Mouse (Mus musculus): ENCODE measurements around the gene Gm20388. TPM values are rescaled to one million over a fixed set of nuclear protein-coding genes. Genes with fewer than 3 reads are reported as not detected.

Gene Gm20388
- polyA plus RNA-seq, 1 experiment from 2014 or later, result not detected

- 89% methylated on average over 5 of the region's 5 CpGs for WGBS
- H3K9ac ChIP-seq, result no peak overlapping the region
- H3K4me2 ChIP-seq, result no peak overlapping the region
- no peaks in the 10 kb centered on the region for H3K27me3 ChIP-seq
- peaks cover 34% of the 10 kb centered on the region for H3K4me1 ChIP-seq (replicated peaks)
- peaks cover 5% of the 10 kb centered on the region for H3K36me3 ChIP-seq
- no peak overlapping the region for H3K27ac ChIP-seq
- no peak for ATAC-seq (replicated peaks; ENCODE audit: insufficient number of reproducible peaks, insufficient read depth, low FRiP score, low read depth)
- no peaks in the 10 kb centered on the region for H3K9me3 ChIP-seq (replicated peaks)
- H3K4me3 ChIP-seq, result no peak overlapping the region
Measured at GRCm38 (mm10) chr8:122903002-122903401, 2992.4 kb downstream of the Gm20388 start.

- Histone ChIP-seq H3K36me3 (peaks cover 12% of the 10 kb centered on the region), H3K27me3 (no peaks in the 10 kb centered on the region), H3K9ac (no peak overlapping the region), H3K4me3 (no peak overlapping the region), H3K4me1 (replicated peaks) (peaks cover 24% of the 10 kb centered on the region), H3K4me2 (no peak overlapping the region), H3K27ac (no peak overlapping the region), H3K9me3 (replicated peaks) (no peaks in the 10 kb centered on the region)
- 96% methylated on average over 11 of the region's 11 CpGs for WGBS
- no peak for ATAC-seq (replicated peaks; ENCODE audit: insufficient number of reproducible peaks, insufficient read depth, low FRiP score, low read depth)
Measured at GRCm38 (mm10) chr8:122904496-122904895, 2993.9 kb downstream of the Gm20388 start.

- H3K4me3 ChIP-seq, result no peak overlapping the region
- H3K36me3 ChIP-seq, result peaks cover 12% of the 10 kb centered on the region
- WGBS, result 91% methylated on average over 4 of the region's 4 CpGs
Measured at GRCm38 (mm10) chr8:122905346-122905745, 2994.7 kb downstream of the Gm20388 start.

GRCm38 (mm10) chr8:122906463-122907021 is 2995.9 kb downstream of the Gm20388 start:
- Histone ChIP-seq H3K9ac (no peak overlapping the region), H3K4me1 (replicated peaks) (peaks cover 23% of the 10 kb centered on the region), H3K9me3 (replicated peaks) (no peaks in the 10 kb centered on the region), H3K27ac (peak overlapping the region; percentile 60), H3K4me3 (peak overlapping the region; percentile 29), H3K4me2 (peak overlapping the region; percentile 56), H3K27me3 (no peaks in the 10 kb centered on the region), H3K36me3 (peaks cover 12% of the 10 kb centered on the region)
- WGBS, result 15% methylated on average over 6 of the region's 6 CpGs
- ATAC-seq (replicated peaks; ENCODE audit: insufficient number of reproducible peaks, insufficient read depth, low FRiP score, low read depth), result peak; percentile 86

More at GRCm38 (mm10) chr8:122905346-122905745, 2994.7 kb downstream of the Gm20388 start:
- Histone ChIP-seq H3K4me1 (replicated peaks) (peaks cover 23% of the 10 kb centered on the region), H3K27me3 (no peaks in the 10 kb centered on the region), H3K9ac (no peak overlapping the region), H3K9me3 (replicated peaks) (no peaks in the 10 kb centered on the region), H3K27ac (no peak overlapping the region), H3K4me2 (no peak overlapping the region)
- ATAC-seq (replicated peaks; ENCODE audit: insufficient number of reproducible peaks, insufficient read depth, low FRiP score, low read depth), result no peak

GRCm38 (mm10) chr8:122912150-122912549 is 3001.5 kb downstream of the Gm20388 start:
- 76% methylated on average over 3 of the region's 3 CpGs for WGBS
- peaks cover 26% of the 10 kb centered on the region for H3K4me1 ChIP-seq (replicated peaks)
- H3K4me3 ChIP-seq, result no peak overlapping the region
- H3K27me3 ChIP-seq, result no peaks in the 10 kb centered on the region
- ATAC-seq (replicated peaks; ENCODE audit: insufficient number of reproducible peaks, insufficient read depth, low FRiP score, low read depth), result no peak
- no peak overlapping the region for H3K4me2 ChIP-seq
- H3K36me3 ChIP-seq, result peaks cover 16% of the 10 kb centered on the region
- no peak overlapping the region for H3K9ac ChIP-seq
- H3K9me3 ChIP-seq (replicated peaks), result no peaks in the 10 kb centered on the region
- H3K27ac ChIP-seq, result no peak overlapping the region

- Histone ChIP-seq H3K4me1 (replicated peaks) (peaks cover 33% of the 10 kb centered on the region), H3K4me2 (no peak overlapping the region), H3K27me3 (no peaks in the 10 kb centered on the region), H3K9me3 (replicated peaks) (no peaks in the 10 kb centered on the region), H3K4me3 (no peak overlapping the region), H3K36me3 (peaks cover 12% of the 10 kb centered on the region), H3K27ac (no peak overlapping the region), H3K9ac (no peak overlapping the region)
- 89% methylated on average over 4 of the region's 4 CpGs for WGBS
- no peak for ATAC-seq (replicated peaks; ENCODE audit: insufficient number of reproducible peaks, insufficient read depth, low FRiP score, low read depth)
Measured at GRCm38 (mm10) chr8:122912871-122913270, 3002.2 kb downstream of the Gm20388 start.

- 0 out of 2 replicates have a peak, but pooled peaks cover 4% of the 10 kb centered on the region for H3K36me3 ChIP-seq
- H3K9me3 ChIP-seq (replicated peaks), result no peaks in the 10 kb centered on the region
- H3K4me2 ChIP-seq, result 0 out of 2 replicates have a peak overlapping the region, but pooled peaks have one; percentile 2
- H3K4me1 ChIP-seq (replicated peaks), result peaks cover 71% of the 10 kb centered on the region
- H3K9ac ChIP-seq, result no peak overlapping the region
- 28% methylated on average over 3 of the region's 3 CpGs for WGBS
- peak overlapping the region; percentile 91 for H3K27ac ChIP-seq
- H3K27me3 ChIP-seq, result no peaks in the 10 kb centered on the region
- ATAC-seq (replicated peaks; ENCODE audit: insufficient number of reproducible peaks, insufficient read depth, low FRiP score, low read depth), result no peak
- no peak overlapping the region for H3K4me3 ChIP-seq
Measured at GRCm38 (mm10) chr8:122916766-122917165, 3006.1 kb downstream of the Gm20388 start.

- WGBS, result 19% methylated on average over 11 of the region's 11 CpGs
- Histone ChIP-seq H3K4me2 (peak overlapping the region; percentile 47), H3K4me3 (peak overlapping the region; percentile 12; the same call in 1 of the 2 replicates), H3K27me3 (no peaks in the 10 kb centered on the region), H3K9ac (no peak overlapping the region), H3K36me3 (0 out of 2 replicates have a peak, but pooled peaks cover 4% of the 10 kb centered on the region), H3K4me1 (replicated peaks) (peaks cover 81% of the 10 kb centered on the region), H3K9me3 (replicated peaks) (no peaks in the 10 kb centered on the region), H3K27ac (peak overlapping the region; percentile 91)
- peak; percentile 83 for ATAC-seq (replicated peaks; ENCODE audit: insufficient number of reproducible peaks, insufficient read depth, low FRiP score, low read depth)
Measured at GRCm38 (mm10) chr8:122917531-122918392, 3007.1 kb downstream of the Gm20388 start.

GRCm38 (mm10) chr8:122918438-122919107 is 3007.9 kb downstream of the Gm20388 start:
- H3K9me3 ChIP-seq (replicated peaks), result no peaks in the 10 kb centered on the region
- peak overlapping the region; percentile 47 for H3K4me2 ChIP-seq
- no peak overlapping the region for H3K4me3 ChIP-seq
- WGBS, result 58% methylated on average over 7 of the region's 7 CpGs
- H3K4me1 ChIP-seq (replicated peaks), result peaks cover 89% of the 10 kb centered on the region
- ATAC-seq (replicated peaks; ENCODE audit: insufficient number of reproducible peaks, insufficient read depth, low FRiP score, low read depth), result no peak
- H3K27ac ChIP-seq, result peak overlapping the region; percentile 91
- H3K27me3 ChIP-seq, result no peaks in the 10 kb centered on the region
- 0 out of 2 replicates have a peak, but pooled peaks cover 4% of the 10 kb centered on the region for H3K36me3 ChIP-seq
- H3K9ac ChIP-seq, result no peak overlapping the region

GRCm38 (mm10) chr8:122920890-122921289 is 3010.2 kb downstream of the Gm20388 start:
- WGBS, result 79% methylated on average over 7 of the region's 7 CpGs
- Histone ChIP-seq H3K27me3 (no peaks in the 10 kb centered on the region), H3K4me1 (replicated peaks) (peaks cover 97% of the 10 kb centered on the region)

GRCm38 (mm10) chr8:122922945-122923344 is 3012.3 kb downstream of the Gm20388 start:
- Histone ChIP-seq H3K4me1 (replicated peaks) (peaks cover 87% of the 10 kb centered on the region), H3K9ac (no peak overlapping the region)
- no peak for ATAC-seq (replicated peaks; ENCODE audit: insufficient number of reproducible peaks, insufficient read depth, low FRiP score, low read depth)

More at GRCm38 (mm10) chr8:122920890-122921289, 3010.2 kb downstream of the Gm20388 start:
- no peak for ATAC-seq (replicated peaks; ENCODE audit: insufficient number of reproducible peaks, insufficient read depth, low FRiP score, low read depth)
- H3K4me3 ChIP-seq, result no peak overlapping the region
- H3K27ac ChIP-seq, result no peak overlapping the region
- H3K36me3 ChIP-seq, result no peaks in the 10 kb centered on the region
- no peak overlapping the region for H3K9ac ChIP-seq
- no peak overlapping the region for H3K4me2 ChIP-seq
- no peaks in the 10 kb centered on the region for H3K9me3 ChIP-seq (replicated peaks)

More at GRCm38 (mm10) chr8:122922945-122923344, 3012.3 kb downstream of the Gm20388 start:
- Histone ChIP-seq H3K9me3 (replicated peaks) (no peaks in the 10 kb centered on the region), H3K4me2 (no peak overlapping the region), H3K27ac (peak overlapping the region; percentile 65; the same call in 1 of the 2 replicates), H3K4me3 (no peak overlapping the region), H3K27me3 (no peaks in the 10 kb centered on the region), H3K36me3 (no peaks in the 10 kb centered on the region)
- WGBS, result 72% methylated on average over 3 of the region's 3 CpGs
